Mouse (Mus musculus): Measurements from ENCODE around the gene Zkscan4.
A peak's percentile ranks its signal among the peaks of the same experiment; 100 is the strongest.
"Not testable (repeated sequence)": the region's sequence is repeated elsewhere in the genome, so short reads cannot be mapped to it uniquely, and the experiment has no call there.

Zkscan4 gene

DNA sequence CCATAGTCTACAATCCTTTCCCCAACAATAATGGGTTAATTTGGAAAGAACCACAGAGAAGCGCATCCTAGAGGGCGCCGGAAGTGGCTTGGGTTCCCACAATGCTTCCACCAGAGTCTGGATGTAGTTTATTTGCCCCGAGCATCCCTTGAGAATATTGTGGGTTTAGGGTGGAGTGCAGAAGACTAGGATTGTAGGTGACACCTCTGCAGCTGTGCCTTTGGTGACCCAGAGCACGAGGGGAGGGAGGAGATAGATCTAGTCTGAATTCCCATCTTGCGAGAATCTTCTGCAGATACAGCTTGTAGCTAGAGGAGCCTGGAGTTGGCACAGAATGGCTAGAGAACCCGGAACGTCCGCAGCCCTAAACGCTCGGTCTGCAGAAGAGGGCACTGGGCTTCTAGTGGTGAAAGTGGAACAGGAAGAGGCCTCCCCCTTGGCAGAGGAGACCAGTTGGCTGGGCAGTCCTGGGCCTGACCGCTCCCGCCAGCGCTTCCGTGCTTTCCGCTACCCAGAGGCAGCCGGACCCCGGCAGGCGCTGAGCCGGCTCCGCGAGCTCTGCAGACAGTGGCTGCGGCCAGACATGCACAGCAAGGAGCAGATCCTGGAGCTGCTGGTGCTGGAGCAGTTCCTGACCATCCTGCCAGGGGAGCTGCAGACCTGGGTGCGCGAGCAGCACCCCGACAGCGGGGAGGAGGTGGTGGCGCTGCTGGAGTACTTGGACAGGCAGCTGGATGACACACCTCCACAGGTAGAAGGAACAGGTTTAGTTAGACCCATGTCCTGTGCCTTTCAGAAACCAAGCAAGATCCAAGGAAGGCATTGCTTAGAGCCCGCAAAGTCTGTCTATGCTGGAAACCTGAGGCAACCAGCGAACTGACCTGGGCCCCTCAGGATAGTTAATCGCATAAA is at the start of gene Zkscan4, which contains the start of gene Gm10065:
Gene Zkscan4 (plus strand): TSS at position 149 of the 912 bp plus-strand sequence.
Gene Gm10065 (minus strand): TSS at position 683 of the 912 bp plus-strand sequence.
- DNase-seq = peak; percentile 54 to 55

DNA sequence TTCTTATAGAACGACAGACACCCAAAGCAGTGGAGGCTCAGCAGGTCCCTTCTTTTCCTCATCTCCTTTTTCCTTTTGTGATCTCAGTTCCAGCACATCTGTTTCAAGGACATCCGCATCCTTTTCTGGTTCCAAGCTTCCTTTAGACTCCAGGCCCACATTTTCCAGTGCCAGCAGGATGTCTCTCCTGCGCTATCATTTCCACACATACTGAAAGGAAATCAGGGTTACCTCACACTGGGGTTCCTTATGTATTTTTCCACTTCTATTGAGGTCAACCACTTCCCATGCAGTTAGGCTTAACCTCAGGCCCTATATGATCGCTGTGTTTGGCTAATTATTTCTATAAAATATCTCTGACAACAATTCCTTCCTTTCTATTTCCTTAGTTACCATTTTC is 43.2 kb upstream of the Zkscan4 start:
- DNase-seq = no peak

DNA sequence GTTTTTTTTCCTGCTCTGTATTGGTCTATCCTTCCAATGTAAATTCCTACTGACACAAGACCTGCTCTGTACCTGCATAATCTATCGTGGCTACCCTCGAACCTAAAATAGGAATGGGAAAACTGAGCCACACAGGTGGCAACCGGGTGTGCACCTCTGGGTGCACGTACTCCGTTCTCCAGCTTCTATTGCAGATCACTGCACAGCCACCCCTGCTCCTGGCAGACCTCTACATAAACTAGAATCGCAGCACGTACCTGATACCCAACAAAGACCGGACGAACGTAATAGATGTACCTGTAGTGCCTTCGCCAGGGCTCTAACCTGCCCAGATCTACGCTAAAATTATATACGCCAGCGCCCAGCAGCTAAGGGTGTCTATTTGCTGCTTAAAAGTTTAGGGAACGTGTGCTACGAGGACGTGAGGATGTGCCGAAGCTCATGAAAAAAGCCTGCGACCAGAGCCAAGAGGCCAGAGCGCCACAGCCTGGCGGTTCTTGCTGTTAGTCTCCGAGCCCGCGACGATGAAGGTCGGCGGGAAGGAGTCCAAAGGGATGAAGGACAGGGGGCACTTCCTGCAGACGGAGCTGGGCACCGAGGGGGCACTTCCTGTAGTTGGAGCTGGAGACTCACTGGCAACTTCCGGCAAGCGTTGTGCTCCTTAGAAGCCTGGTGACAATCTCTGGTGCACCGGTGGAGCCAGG is 38.1 kb upstream of the Zkscan4 start, which contains the start of gene Pgbd1:
Gene Pgbd1 (minus strand): TSS at position 556 of the 704 bp plus-strand sequence.
- peak; percentile 60 to 69 for DNase-seq

DNA sequence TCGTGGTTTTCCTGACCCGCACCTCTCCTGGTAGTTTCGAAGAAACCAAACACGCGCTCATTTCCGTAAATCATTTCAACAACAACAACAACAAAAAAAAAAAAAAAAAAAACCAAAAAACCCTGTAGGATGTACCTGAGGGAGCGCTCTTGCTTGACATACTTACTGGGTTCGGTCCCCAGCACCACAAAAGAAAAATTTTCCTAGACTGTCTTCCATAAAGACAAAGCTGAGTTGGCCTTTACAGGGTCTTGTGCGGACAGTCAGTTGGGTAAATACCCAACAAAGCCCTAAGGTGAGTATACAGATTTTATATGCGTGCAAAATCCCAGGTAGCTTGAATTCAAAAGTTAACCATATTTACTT is 37.5 kb upstream of the Zkscan4 start:
- no peak for DNase-seq

DNA sequence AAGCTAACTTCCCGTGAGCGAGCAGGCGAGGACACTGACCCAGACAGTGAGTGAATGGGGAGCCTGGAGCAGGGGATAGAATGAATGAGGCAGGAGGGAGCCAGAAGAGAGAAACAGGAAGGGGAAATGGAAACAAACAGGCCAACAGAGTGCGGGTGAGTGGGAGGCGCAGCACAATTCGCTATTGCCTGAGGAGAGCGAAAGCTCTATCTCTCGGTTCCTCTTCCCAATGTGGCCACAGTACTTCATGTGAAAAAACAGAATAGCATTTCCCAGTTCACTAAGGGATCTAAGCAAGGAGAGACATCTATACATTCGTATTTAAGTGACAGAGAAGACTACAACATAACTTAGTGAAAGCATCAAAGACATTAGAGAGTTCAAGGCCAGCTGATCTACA is 31.9 kb upstream of the Zkscan4 start:
- no peak for DNase-seq

DNA sequence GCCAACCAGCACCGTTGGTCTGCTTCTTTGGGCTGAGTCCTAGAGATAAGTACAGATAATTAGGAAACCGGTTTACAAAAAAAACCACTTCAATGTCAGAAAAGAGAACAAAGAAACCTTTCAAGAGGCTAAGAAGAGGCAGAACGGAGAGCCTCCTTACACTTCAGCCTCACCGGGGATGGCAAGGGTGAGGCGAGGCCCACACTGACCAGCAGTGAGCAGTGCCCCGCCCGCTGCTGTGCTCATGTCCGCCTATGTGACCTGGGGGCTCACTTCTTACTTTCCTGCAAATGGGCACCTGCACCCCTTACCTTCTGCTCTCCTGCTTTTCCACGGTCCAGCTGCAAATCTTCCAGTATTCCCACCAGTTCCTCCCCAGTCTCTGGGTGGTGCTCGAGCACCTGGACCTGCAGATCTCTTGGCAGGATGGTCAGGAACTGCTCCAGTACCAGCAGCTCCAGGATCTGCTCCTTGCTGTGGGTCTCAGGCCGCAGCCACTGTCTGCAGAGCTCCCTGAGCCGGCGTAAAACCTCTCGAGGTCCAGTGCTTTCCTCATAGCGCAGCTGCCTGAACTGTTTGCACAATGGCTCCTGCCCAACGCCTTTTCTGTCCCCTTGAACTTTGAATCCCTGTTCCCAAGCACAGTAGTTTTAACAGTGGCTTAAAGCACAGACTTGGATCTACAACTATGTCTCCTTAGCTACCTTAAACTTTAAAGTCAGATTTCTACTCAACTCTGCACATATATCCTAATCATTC is 30.7 kb upstream of the Zkscan4 start:
- peak; percentile 37 to 38 for DNase-seq

DNA sequence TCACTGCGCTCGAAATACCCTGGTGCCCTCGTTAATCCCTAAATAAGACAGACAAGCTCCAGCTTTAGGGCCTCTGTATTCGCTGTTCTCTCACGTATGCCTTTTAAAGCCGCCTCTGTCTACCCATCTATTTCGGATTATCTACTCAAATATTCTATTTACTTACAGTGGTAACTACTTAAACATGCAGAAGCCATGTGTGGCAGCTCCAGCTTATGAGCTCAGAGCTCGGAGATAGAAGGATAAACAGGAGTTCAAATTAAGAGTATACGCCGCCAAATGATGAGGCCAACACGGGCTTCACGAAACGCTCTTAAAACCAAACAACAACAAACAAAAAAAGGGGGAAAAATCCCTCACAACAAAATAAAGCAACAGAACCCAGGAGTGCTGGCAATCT is 25.7 kb upstream of the Zkscan4 start:
- DNase-seq = no peak

DNA sequence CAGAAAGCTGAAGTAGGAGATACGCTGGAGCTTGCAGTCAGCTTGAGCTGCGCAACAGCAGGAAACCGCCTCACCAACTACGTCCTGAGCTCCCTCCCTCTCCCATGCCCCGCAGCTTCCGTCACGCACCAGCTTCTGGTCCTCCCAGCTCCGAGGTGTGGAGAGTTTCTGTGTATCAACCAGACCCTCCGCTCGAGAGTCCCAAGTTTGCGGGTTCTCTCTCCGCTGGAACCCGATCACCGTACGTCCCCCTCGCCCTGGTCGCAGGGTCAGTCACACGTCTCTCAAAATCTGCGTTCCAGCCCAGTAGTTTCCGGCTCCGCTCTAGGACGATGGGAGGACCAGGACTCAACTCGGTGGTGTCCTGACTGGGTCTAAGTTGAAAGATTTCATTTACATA is 25.3 kb upstream of the Zkscan4 start, which contains the start of gene Zscan26:
Gene Zscan26 (minus strand): TSS at position 282 of the 400 bp plus-strand sequence.
- DNase-seq = peak; percentile 81 to 87

DNA sequence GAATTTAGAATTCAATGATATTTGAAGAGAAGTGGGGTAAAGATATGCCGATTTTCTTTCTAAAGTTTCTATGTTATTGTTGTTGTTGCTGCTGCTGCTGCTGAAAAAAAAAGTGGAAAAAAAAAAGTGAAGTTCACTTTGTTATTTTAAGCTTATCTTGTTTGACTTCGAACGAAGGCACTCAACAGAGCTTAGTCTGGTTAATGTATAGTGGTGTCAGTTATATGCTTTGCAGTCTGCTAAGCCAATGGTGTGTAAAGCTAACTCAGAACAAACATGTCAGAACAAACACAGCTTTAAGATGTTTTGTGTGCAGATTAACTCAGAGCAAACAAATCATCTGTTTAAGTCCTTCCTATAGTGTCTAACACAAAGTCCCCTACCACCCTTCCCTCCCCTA is 24.6 kb upstream of the Zkscan4 start:
- DNase-seq = no peak

DNA sequence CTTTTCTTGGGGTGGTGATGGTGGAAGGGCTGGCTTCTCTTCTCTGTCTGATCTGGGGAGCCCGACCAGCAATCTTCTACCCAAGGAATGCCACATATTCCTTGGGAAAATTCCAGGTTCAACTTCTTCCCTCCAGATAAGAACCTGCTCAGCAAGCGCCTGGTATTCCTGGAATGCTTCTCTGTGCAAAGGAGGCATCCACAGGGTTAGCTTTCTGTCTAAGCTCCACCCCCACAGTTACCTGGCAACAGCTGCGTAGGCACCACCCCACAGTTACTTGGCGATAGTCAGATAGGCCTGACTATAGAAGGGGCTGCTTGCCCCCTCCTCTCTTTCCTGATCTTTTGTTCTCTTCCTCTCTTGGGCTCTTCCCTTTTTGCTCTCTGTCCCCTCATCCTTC is 22.4 kb upstream of the Zkscan4 start:
- peak; percentile 61 to 63 for DNase-seq

DNA sequence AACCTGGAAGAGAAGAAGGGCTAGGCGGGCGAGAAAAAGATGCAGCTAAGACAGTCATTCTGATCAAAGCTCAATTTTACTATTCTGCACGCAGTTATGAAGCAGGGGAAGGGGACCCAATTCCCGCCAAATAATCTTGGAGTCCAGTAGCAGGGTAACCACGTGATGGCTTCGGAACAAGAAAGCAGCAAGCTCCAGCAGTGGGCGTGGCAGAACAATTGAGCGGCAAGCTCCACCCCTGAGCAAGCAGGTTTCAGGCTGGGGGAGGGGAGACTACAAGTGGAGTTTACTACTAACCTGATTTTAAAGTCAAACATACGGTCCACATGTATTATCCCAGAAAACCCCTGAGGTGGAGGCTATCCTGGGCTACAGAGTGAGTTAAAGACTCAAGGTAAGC is 16.2 kb upstream of the Zkscan4 start:
- not testable (repeated sequence) for DNase-seq

DNA sequence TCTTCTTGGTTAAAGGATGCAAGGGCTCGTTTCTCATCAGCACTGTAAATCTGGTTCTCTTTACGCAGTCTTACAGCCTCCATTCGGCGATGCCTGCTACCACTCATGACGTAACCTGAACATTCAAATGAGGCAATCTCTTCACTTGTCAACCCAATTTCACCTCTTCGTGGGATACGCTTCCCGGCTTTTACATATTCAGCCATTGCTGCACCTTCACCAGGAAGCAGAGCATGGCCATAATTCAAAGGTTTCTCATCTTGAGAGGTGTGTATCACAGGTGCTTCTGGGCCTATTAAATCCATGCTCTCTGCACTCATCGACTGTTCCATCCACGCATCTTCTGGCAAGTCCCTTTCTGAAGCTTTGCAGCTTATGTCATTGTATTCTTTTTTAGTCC is 11.4 kb upstream of the Zkscan4 start:
- DNase-seq = no peak

DNA sequence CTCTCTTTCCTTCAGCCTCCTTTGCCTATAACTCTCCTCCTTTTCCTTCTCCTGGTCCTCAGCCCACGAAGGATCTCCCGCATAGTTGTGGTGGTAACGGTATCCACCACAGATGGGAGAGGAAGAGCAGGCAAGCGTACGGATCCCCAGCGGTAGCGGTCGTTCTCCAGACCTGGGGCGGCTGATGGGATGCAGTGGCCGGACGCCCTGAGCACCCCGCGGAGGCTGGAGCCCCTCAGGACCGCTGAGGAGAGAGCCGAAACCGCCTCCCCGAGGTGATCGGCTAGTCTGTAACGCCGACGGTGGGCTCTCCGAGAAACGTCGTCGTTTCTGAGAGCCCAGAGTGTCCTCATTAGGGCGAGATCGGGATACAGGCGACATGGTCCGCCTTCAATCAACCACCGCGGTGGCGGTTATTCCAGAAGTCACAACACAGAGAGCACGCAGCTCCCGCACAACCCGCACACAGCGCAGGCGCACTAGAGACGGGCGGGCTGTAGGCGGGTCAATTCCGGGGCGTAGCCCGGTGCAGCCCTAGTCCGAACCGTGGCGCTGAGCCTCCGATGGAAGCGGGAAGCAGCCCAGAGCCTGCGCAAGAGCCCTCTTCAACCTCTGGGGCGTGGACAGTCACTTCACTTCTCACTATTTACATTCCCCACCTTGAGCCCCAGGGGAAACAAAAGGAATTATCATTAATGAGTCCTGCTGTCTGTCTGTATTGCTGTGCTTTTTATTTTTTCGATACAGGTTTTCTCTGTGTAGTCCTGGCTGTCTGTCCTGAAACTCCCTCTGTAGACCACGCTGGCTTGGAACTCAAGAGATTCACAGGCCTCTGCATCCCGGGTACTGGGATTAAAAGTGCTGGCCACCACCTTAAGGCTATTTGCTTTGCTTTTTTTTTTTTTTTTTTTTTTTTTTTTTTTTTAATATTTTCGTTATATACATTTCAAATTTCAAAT is 10.4 kb upstream of the Zkscan4 start, which contains the start of gene Nkapl:
Gene Nkapl (minus strand): TSS at position 449 of the 959 bp plus-strand sequence.
- peak; percentile 87 to 90 for DNase-seq

DNA sequence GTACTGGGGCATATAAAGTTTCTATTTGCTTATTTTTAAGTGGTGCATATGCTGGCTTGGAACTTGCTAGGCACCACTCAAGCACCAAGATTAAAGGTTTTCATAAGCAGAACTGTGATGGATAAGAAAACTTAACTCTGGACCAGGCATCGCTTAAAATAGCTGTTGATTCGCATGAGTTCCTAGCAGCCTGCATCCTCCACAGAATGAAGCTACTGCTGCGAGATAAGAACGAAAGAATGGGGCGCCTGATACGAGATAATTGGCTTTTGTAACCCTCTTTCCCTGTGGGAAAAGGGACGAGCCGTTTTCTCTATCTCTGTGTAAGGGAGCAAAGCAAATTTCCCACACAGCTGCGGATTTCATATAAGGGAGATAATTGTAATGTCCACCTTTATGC is 9.6 kb upstream of the Zkscan4 start:
- DNase-seq = no peak

DNA sequence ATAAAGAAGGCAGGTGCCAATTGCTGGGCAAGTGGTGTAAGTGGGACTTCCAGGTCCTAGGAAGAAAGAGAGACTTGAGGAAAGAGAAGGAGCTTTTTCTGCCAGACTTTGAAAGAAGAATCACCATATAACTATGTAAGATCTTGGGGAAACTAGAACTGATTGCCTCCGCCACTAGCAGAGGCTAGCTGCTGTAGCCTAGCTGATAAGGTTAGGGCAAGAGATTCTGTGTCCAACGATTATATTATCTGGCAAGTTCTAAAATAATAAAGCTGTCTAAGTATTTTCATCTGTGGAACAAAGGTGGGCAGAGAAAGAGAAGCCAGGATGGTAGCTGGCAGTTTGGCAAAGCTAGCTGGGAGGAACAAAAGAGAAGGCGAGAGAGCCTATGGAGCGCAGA is 6.3 kb upstream of the Zkscan4 start:
- no peak for DNase-seq

DNA sequence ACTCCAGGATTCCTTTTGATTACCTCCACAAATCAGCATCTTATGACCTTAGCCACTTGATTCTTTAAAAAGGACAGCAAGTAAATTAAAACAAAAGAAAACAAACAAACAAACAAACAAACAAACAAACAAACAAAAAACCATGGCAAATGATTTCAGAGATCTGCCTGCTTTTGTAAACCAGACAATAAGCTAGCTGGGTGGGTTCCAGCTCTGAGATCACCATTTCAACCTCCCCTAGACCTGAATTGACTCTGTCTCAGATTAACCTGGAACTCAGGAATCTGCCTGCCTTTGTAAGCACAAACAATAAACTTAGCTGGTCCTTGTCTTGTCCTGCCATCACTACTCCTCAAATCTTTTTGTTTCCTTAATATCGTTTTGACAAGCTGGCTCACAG is 8.2 kb downstream of the Zkscan4 start:
- DNase-seq = no peak

DNA sequence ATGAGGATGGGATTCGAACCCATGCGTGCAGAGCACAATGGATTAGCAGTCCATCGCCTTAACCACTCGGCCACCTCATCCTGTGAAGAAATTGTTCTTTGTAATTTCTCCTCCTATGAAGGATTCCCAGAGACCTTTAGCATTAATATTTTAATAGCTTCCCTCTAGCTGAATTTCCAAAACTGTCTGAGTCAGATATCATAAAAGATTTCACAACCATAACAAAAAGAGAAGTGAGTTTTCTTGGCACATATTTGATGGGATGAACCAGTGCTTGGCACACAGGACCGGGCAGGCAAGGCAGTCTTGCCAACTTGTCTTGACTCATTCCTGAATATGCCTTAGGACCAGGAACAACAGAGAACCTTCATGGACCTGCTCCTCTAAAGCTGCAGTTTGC is 14.1 kb downstream of the Zkscan4 start:
- no peak for DNase-seq

DNA sequence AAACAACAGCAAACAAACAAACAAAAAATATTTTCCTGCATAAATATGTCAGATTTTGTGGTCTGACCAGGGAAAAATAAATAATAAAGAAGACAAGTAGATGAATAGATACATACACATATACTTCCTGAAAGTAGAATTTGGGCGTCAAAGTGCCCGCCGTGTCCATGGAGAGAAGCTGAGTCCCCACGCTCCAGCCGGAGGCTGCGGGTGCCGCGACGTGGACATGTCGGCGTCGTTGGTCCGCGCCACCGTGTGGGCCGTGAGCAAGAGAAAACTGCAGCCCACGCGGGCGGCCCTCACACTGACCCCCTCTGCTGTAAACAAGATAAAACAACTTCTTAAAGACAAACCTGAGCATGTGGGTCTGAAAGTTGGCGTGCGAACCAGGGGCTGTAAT is 16.4 kb downstream of the Zkscan4 start, which contains the start of gene AK157302:
Gene AK157302 (plus strand): TSS at position 144 of the 400 bp plus-strand sequence.
- DNase-seq = peak in 1 of 2 experiments; percentile 12

DNA sequence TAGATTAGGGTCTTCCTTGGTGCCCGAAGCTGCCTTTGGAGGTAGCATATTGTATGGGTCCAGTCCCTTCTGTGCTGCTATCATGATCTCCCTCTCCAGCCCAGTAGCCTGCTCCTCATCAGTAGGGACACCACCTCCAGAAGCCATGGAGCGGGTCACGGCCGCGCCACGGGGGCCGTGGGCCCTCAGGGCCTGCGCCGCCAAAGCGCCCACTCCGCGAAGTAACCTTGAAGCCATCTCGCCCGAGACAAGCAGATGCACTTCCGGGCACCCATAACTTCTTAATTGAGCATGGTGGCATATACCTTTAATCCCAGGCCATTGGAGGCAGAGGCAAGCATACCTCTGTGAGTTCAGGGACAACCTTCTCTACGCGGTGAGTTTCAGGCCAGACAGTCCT is 22.5 kb downstream of the Zkscan4 start, which contains the start of gene Gm11273:
Gene Gm11273 (minus strand): TSS at position 237 of the 400 bp plus-strand sequence.
- not testable (repeated sequence) for DNase-seq

DNA sequence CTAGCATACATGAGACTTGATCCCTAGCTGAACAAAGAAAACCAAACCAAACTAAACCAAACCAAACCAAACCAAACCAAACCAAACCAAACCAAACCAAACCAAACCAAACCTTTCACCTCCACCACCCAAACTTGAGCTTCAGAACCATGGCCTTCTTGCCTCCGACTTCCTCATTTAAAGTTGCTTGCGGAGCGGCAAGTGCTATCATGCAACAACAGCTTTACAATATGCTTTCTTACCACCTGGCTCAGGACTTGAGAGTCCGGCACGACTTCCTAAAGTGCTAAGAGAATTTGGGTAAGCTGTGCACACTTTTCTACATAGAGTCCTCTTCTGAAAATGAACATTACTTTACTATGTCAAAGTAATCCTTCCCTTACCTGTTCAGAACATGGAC is 23.6 kb downstream of the Zkscan4 start:
- DNase-seq = no peak

DNA sequence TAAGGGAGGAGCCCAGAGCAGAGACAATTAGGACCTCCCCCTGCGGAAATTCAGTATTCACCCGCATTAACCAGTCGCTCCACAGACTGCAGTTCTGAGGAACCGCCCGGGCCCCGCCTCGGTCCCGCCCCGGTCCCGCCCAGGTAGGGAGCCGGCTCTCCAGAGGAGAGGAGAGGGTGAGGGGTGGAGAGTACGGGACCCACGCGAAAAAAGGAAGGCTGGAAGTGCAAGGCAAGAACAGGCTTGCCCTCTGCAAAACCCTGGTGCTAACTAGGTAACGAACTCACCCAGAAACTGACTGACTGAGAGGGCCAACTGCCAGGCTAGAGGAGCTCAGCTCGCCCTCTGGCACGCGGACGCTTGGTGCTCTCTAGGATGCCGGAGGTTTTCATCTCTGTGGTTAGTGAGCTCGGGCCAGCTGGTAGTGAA is 27.5 kb downstream of the Zkscan4 start:
- DNase-seq = peak; percentile 79 to 83
